Mouse (Mus musculus) mouse embryonic stem cell (cell line): ENCODE data around the gene C130060K24Rik.

Experiments used
- in situ Hi-C, 2 experiments: fragments of 300-500 bp; cut with MboI; formaldehyde crosslinking; loops; 1 replicate in 1 of 2; 3 replicates in 1 of 2; pipeline ENCODE4 v1.14.3; 2019 to 2020; ENCODE audit warnings: low sequenced_read_pairs in 2 of 2, low pct_unique_long_range_greater_than_20kb in 1 of 2, mixed read lengths in 1 of 2; ENCODE audit not compliant: unreplicated experiment in 1 of 2

The C130060K24Rik gene

GRCm38 (mm10) chr6:65380918-65381772 lies at the start of gene C130060K24Rik:
C130060K24Rik (plus strand) TSS chr6:65381105.
- in situ Hi-C loops: no loop called here

GRCm38 (mm10) chr6:65334246-65334645 lies 46.7 kb upstream of the C130060K24Rik start:
- in situ Hi-C loops: no loop called here

- in situ Hi-C loops: no loop called here
Measured at GRCm38 (mm10) chr6:65339391-65339790, 41.5 kb upstream of the C130060K24Rik start.

GRCm38 (mm10) chr6:65341360-65341759 lies 39.5 kb upstream of the C130060K24Rik start:
- in situ Hi-C loops: no loop called here

GRCm38 (mm10) chr6:65347736-65348135 lies 33.2 kb upstream of the C130060K24Rik start:
- in situ Hi-C loops: no loop called here

GRCm38 (mm10) chr6:65348255-65348654 lies 32.6 kb upstream of the C130060K24Rik start:
- in situ Hi-C loops: no loop called here

GRCm38 (mm10) chr6:65351622-65352021 lies 29.3 kb upstream of the C130060K24Rik start:
- in situ Hi-C loops: no loop called here

GRCm38 (mm10) chr6:65375918-65376317 lies 5.0 kb upstream of the C130060K24Rik start:
- in situ Hi-C loops: no loop called here

- in situ Hi-C loops: no loop called here
Measured at GRCm38 (mm10) chr6:65421888-65422287, 41.0 kb downstream of the C130060K24Rik start.

GRCm38 (mm10) chr6:65427065-65427464 lies 46.2 kb downstream of the C130060K24Rik start:
- in situ Hi-C loops: no loop called here

- in situ Hi-C loops: no loop called here
Measured at GRCm38 (mm10) chr6:65433159-65433558, 52.3 kb downstream of the C130060K24Rik start.

GRCm38 (mm10) chr6:65453465-65453864 lies 72.6 kb downstream of the C130060K24Rik start:
- in situ Hi-C loops: loop anchor here (25.0 kb wide), 1 partner anchor 316 kb away; the partner anchor contains the start of gene Hpgds (in 2 of the 2)

GRCm38 (mm10) chr6:65465294-65465693 lies 84.4 kb downstream of the C130060K24Rik start:
- in situ Hi-C loops: loop anchor here (25.0 kb wide), 1 partner anchor 328 kb away; the partner anchor contains the start of gene Hpgds (in 2 of the 2)

GRCm38 (mm10) chr6:65470320-65470719 lies 89.4 kb downstream of the C130060K24Rik start:
- in situ Hi-C loops: loop anchor here (25.0 kb wide), 1 partner anchor 333 kb away; the partner anchor contains the start of gene Hpgds (in 2 of the 2)

GRCm38 (mm10) chr6:65472455-65472854 lies 91.5 kb downstream of the C130060K24Rik start:
- in situ Hi-C loops: loop anchor here (25.0 kb wide), 1 partner anchor 335 kb away; the partner anchor contains the start of gene Hpgds (in 2 of the 2)

- in situ Hi-C loops: no loop called here
Measured at GRCm38 (mm10) chr6:65498786-65499185, 117.9 kb downstream of the C130060K24Rik start.
